Mouse (Mus musculus) neural tube, embryonic 14.5 days (tissue): Measurements from ENCODE around the gene Arfgap1. TPM values are rescaled to one million over a fixed set of nuclear protein-coding genes. Genes with fewer than 3 reads are reported as not detected.
A peak's percentile ranks its signal among the peaks of the same experiment; 100 is the strongest.

Experiments
- ATAC-seq: fragments of 200-750 bp; cut with Nextera tagmentation; 2 replicates; pipeline ENCODE4 v1.8.0; 2017; ENCODE audit warnings: low read depth, mild to moderate bottlenecking, moderate TSS enrichment, moderate library complexity
- H3K27ac ChIP-seq: fragments of 300-500 bp; sonication (generic); 2 replicates; pipeline ENCODE4 v1.5.1; 2014; ENCODE audit warnings: low read depth, mild to moderate bottlenecking, control low read depth, low read length, moderate library complexity, mixed read lengths
- H3K27me3 ChIP-seq: fragments of 300-500 bp; sonication (generic); 2 replicates; pipeline ENCODE4 v1.6.1; 2014; ENCODE audit warnings: low read length; ENCODE audit not compliant: control insufficient read depth, insufficient read depth
- H3K36me3 ChIP-seq: fragments of 300-500 bp; sonication (generic); 2 replicates; pipeline ENCODE4 v1.6.1; 2014; ENCODE audit warnings: low read length, mixed read lengths; ENCODE audit not compliant: control insufficient read depth, insufficient read depth
- H3K4me1 ChIP-seq: fragments of 300-500 bp; sonication (generic); 2 replicates; pipeline ENCODE4 v1.6.1; 2014; ENCODE audit warnings: low read length; ENCODE audit not compliant: control insufficient read depth, insufficient read depth
- H3K4me2 ChIP-seq: fragments of 300-500 bp; sonication (generic); 2 replicates; pipeline ENCODE4 v1.6.1; 2014; ENCODE audit warnings: mild to moderate bottlenecking, low read depth, low read length, control low read depth
- H3K4me3 ChIP-seq: fragments of 300-500 bp; sonication (generic); 2 replicates; pipeline ENCODE4 v1.5.1; 2014; ENCODE audit warnings: low read depth, low read length, control low read depth, mixed read lengths
- H3K9ac ChIP-seq: fragments of 300-500 bp; sonication (generic); replicated peaks from 2 replicates; pipeline ENCODE4 v1.6.1; 2014; ENCODE audit warnings: low read depth, mild to moderate bottlenecking, control low read depth, low read length, mixed read lengths
- H3K9me3 ChIP-seq: fragments of 300-500 bp; sonication (generic); 2 replicates; pipeline ENCODE4 v1.6.1; 2016; ENCODE audit warnings: low read length; ENCODE audit not compliant: control insufficient read depth
- WGBS: fragments of 180-500 bp; shearing (Covaris S2); extraction: QIAGEN DNeasy Blood & Tissue Kit; methylation state at CpG from one replicate; pipeline ENCODE4 v1.1.7; 2014; 5-methylcytosine and 5-hydroxymethylcytosine counted together
- polyA plus RNA-seq: library from polyadenylated mRNA; unstranded; fragments of >200 nt; fragmentation: Nextera tagmentation; extraction: Ambion mirVana; gene quantifications from 2 replicates; pipeline ENCODE4 v1.2.1, GENCODE M21; 2014

Gene Arfgap1
- polyA plus RNA-seq, 1 experiment from 2014 or later = 95.2 TPM

DNA sequence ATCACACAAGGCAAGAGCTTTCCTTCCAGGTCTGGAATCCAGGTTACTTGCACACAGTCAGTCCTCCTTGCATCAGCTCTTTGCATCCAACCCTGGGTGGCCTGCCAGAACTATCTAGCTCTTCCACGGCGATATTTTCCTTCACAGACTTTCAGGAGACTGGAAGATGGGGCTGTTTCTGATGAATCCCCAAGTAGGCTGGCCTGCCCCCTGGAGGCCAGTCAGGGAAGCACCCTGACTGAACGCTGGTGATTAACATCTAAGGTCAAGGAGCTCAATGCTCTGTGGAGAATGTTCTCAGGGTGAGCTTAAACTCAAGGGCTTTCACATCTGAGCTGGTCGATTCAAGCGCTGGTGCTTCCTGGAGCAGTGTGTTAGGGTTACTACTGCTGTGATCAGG lies 3.1 kb upstream of the Arfgap1 start:
- peak; percentile 5; the same call in 1 of the 2 replicates for ATAC-seq
- WGBS = 5% methylated on average over 5 of the region's 5 CpGs

DNA sequence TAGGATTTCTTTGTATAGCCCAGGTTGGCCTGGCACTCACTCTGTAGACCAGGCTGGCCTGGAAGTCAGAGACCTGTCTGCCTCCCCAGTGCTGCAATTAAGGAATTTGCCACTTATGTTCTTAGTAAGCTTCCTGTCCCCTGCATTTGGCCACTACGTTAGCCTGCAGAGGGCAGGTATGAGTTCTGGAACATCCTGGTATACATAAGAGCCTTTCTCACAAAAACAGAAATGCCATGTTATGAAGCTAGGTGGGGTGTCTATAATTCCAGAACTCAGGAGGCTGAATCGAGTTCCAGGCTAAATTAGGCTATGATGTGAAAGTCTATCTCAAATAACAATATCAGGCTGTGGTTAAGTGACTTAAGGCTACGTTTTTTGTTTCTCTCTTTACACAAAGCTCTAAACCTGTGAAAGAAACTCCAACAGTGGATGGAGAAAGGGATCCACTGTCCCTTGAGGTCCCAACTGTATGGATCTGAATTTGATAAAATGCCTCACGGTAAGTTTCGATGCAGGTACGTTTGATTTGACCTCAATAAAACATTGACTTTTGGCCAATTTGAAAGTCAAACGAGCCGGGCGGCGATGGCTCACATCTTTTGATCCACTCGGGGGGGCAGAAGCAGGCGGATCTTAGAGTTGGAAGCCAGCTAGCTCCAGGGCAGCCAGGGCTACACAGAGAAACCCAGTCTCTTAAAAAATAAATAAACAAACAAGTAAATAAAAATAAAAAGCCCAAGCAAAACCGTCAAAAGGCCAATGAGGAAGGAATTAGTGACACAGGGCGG lies 738 bp upstream of the Arfgap1 start:
- peaks cover 8% of the 10 kb centered on the region for H3K36me3 ChIP-seq
- peaks cover 9% of the 10 kb centered on the region for H3K4me1 ChIP-seq
- no peaks in the 10 kb centered on the region for H3K9me3 ChIP-seq
- 15% methylated on average over 14 of the region's 14 CpGs for WGBS
- peak overlapping the region; percentile 59 for H3K4me3 ChIP-seq
- peak overlapping the region; percentile 80 for H3K9ac ChIP-seq
- no peak for ATAC-seq
- peak overlapping the region; percentile 84 for H3K27ac ChIP-seq
- H3K27me3 ChIP-seq = no peaks in the 10 kb centered on the region
- H3K4me2 ChIP-seq = peak overlapping the region; percentile 95

More for the DNA sequence above, 3.1 kb upstream of the Arfgap1 start:
- Histone ChIP-seq H3K9ac (no peak overlapping the region), H3K4me3 (no peak overlapping the region), H3K27me3 (no peaks in the 10 kb centered on the region), H3K36me3 (no peaks in the 10 kb centered on the region), H3K4me1 (peaks cover 9% of the 10 kb centered on the region), H3K27ac (no peak overlapping the region), H3K9me3 (no peaks in the 10 kb centered on the region), H3K4me2 (no peak overlapping the region)

DNA sequence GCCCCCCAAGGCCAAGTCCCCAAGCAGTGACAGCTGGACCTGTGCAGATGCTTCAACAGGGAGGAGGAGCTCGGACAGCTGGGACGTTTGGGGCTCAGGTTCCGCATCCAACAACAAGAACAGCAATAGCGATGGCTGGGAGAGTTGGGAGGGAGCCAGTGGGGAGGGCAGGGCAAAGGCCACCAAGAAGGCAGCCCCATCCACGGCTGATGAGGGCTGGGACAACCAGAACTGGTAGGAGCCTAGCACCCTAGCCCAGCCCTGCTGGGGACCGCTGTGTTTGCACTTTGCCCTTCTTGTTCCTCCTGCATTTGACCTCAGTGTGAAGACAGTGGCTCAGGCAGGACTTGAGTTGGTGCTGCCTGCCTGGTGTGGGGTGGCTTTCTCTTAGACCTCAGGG lies 14.1 kb downstream of the Arfgap1 start:
- H3K27me3 ChIP-seq = no peaks in the 10 kb centered on the region
- WGBS = 77% methylated on average over 6 of the region's 6 CpGs
- H3K36me3 ChIP-seq = peaks cover 56% of the 10 kb centered on the region

DNA sequence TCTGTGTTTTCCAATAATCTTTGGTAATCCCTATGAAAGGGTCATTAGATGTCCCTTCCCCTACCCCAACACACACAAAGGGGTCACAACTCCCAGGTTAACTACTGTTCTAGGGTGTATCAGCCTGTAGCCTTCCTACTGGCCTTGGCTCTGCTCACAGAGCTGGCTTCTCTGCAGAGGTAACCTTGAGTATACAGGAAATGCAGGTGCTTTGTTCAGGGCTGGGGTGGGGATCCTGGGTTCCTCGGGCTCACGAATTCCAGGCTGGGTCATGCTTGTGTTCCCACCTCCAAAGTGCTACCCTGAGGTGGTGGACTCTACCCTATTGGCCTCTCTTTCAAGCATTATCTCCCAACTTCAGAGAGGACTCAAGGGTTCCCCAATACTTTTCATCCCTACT lies 18.6 kb downstream of the Arfgap1 start:
- Histone ChIP-seq H3K27ac (no peak overlapping the region), H3K36me3 (peaks cover 22% of the 10 kb centered on the region), H3K4me2 (no peak overlapping the region), H3K4me1 (0 out of 2 replicates have a peak, but pooled peaks cover 5% of the 10 kb centered on the region), H3K4me3 (no peak overlapping the region), H3K9me3 (no peaks in the 10 kb centered on the region), H3K9ac (no peak overlapping the region), H3K27me3 (no peaks in the 10 kb centered on the region)
- WGBS = 82% methylated on average over 2 of the region's 2 CpGs
- ATAC-seq = no peak

More for the DNA sequence above, 14.1 kb downstream of the Arfgap1 start:
- Histone ChIP-seq H3K27ac (no peak overlapping the region), H3K9ac (no peak overlapping the region), H3K4me2 (no peak overlapping the region), H3K4me3 (no peak overlapping the region), H3K4me1 (no peaks in the 10 kb centered on the region), H3K9me3 (no peaks in the 10 kb centered on the region)
- no peak for ATAC-seq

DNA sequence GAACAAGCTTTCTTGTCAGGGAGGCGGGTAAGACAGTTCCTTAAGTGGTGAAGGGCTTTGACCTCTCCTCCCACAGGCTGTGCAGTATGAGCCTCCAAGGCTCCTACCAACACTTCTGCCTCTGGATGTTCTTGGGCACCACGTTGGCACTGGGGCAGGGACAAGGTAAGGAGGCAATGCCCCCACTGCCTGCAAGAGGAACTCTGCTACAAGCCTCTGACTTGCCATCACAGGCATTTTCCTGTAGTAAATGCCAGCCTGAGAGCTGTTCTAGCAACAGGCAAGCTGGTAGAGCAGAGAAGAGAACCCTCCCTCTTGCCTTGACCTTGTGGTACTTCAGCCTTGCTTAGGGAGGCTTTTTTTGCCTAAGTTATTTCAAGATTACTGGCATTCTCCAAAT lies 19.4 kb downstream of the Arfgap1 start, which contains the start of gene Col20a1:
Col20a1 (plus strand) TSS at position 87 of the 400 bp plus-strand sequence.
- 59% methylated on average over 2 of the region's 2 CpGs for WGBS
- H3K27ac ChIP-seq = no peak within 1 kb of the TSS

DNA sequence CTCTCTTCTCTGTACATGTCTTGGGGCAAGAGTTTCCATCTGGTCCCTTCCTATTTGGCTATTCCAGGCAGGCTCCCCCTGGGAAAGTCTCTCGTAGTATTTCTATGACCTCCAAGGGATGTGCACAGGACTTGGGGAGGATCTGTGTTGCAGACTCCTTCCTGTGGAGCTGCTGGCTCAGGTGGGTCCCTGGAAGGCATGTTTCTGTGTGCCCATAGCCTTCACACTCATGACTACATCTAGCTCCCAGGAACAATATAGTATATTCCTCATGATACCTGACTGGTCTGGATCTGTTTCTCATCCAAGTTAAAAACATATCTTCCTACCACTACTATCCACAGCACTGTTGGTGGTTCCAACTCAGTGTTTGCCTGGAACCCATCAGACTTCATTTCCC lies 20.0 kb downstream of the Arfgap1 start:
- ATAC-seq = no peak
- no peaks in the 10 kb centered on the region for H3K27me3 ChIP-seq
- H3K27ac ChIP-seq = no peak overlapping the region
- H3K9ac ChIP-seq = no peak overlapping the region
- H3K4me3 ChIP-seq = no peak overlapping the region
- no peak overlapping the region for H3K4me2 ChIP-seq
- 0 out of 2 replicates have a peak, but pooled peaks cover 5% of the 10 kb centered on the region for H3K4me1 ChIP-seq
- peaks cover 8% of the 10 kb centered on the region for H3K36me3 ChIP-seq
- H3K9me3 ChIP-seq = no peaks in the 10 kb centered on the region
- WGBS = 33% methylated on average over 1 of the region's 1 CpGs

More for the DNA sequence above, 19.4 kb downstream of the Arfgap1 start, which contains the start of gene Col20a1:
- no peak for ATAC-seq
- no peaks in the 10 kb centered on the region for H3K27me3 ChIP-seq
- peaks cover 14% of the 10 kb centered on the region for H3K36me3 ChIP-seq
- H3K4me1 ChIP-seq = 0 out of 2 replicates have a peak, but pooled peaks cover 5% of the 10 kb centered on the region
- no peak within 1 kb of the TSS for H3K9ac ChIP-seq
- H3K9me3 ChIP-seq = no peaks in the 10 kb centered on the region
- H3K4me2 ChIP-seq = no peak within 1 kb of the TSS
- no peak within 1 kb of the TSS for H3K4me3 ChIP-seq

DNA sequence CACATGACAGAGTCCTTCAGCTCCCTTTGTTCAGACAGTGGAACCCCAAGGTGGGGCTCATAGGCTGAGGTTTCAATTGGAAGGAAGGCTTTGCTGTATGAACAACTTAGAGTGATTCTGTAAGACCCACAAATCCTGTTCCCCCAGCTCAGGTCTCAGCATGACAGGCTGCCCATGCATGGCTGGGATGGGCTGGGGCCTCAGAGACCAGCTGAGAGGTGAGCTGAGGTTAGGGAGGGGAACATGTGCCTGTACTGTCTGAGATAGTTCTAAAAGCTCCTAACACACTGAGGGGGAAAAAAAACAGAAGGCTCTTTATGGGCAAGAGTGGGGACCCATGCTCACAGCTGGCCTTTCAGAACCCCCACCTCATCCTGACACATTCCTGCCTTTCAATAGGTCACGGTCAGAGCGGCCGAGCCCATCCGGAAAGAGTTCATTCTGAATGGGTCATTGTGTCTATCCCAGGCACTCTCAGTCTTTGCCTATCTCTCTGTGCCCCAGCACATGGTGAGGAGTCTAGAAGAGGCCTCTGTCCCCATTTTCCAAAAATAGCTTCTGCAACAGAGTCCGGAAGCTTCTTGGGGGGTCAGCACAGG lies 20.5 kb downstream of the Arfgap1 start:
- ATAC-seq = 0 out of 2 replicates have a peak, but pooled peaks have one; percentile 14
- 29% methylated on average over 5 of the region's 5 CpGs for WGBS
- Histone ChIP-seq H3K4me1 (0 out of 2 replicates have a peak, but pooled peaks cover 5% of the 10 kb centered on the region), H3K4me3 (no peak overlapping the region), H3K36me3 (peaks cover 3% of the 10 kb centered on the region; the same call in 1 of the 2 replicates), H3K27me3 (no peaks in the 10 kb centered on the region), H3K4me2 (no peak overlapping the region), H3K9me3 (no peaks in the 10 kb centered on the region), H3K9ac (no peak overlapping the region), H3K27ac (no peak overlapping the region)

DNA sequence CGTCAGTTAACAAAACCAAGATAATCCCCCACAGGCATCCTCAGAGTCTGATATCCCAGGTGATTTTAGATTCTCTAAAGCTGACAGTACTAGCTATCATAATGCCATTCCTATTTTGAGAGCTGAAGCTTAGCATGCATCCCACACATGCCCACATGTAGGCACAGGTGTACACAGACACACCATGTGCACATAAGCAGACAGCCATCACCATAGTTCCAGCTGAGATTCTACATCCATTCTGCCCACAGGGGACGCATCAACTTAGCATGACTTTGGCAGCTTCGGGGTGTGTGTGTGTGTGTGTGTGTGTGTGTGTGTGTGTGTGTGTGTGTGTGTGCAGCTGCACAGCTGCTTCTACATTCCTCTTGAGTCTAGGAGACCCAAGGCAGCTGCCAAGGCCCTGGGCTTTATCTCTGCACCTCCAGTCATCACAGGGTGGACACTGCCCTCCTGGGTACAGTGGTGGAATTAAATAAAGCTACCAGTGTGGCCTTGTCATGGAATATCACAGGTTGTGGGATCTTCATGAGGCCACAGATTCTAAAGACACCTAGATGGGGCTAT lies 21.4 kb downstream of the Arfgap1 start:
- H3K9ac ChIP-seq = no peak overlapping the region
- H3K27me3 ChIP-seq = no peaks in the 10 kb centered on the region
- no peak overlapping the region for H3K4me2 ChIP-seq
- H3K36me3 ChIP-seq = peaks cover 3% of the 10 kb centered on the region; the same call in 1 of the 2 replicates
- ATAC-seq = peak; percentile 60; the same call in 1 of the 2 replicates
- 0 out of 2 replicates have a peak, but pooled peaks cover 5% of the 10 kb centered on the region for H3K4me1 ChIP-seq
- no peak overlapping the region for H3K4me3 ChIP-seq
- 33% methylated on average over 3 of the region's 3 CpGs for WGBS
- H3K27ac ChIP-seq = no peak overlapping the region
- H3K9me3 ChIP-seq = no peaks in the 10 kb centered on the region
